Mouse (Mus musculus) erythroid progenitor cell, adult 5-6 weeks (primary cell): ENCODE data around the gene Calu. TPM values are rescaled to one million over a fixed set of nuclear protein-coding genes. Genes with fewer than 3 reads are reported as not detected.
A peak's percentile ranks its signal among the peaks of the same experiment; 100 is the strongest.
"Not testable (repeated sequence)": the region's sequence is repeated elsewhere in the genome, so short reads cannot be mapped to it uniquely, and the experiment has no call there.

Experiments used
- ATAC-seq: replicated peaks from 2 replicates; pipeline ENCODE4 v1.8.0; 2016; ENCODE audit warnings: moderate number of reproducible peaks, mild to moderate bottlenecking, moderate TSS enrichment, inconsistent platforms; ENCODE audit not compliant: poor library complexity, low FRiP score, severe bottlenecking
- total RNA-seq, 2 experiments: library from RNA; stranded (forward) in 1 of 2; stranded (reverse) in 1 of 2; fragments of 150-400 nt in 1 of 2; fragments of 186-747, 209-891 nt in 1 of 2; gene quantifications; 2 replicates each; pipeline versions ENCODE4 v1.2.3 to v1.2.4; 2015 to 2017; ENCODE audit warnings: low replicate concordance in 2 of 2

The Calu gene
- total RNA-seq, 2 experiments from 2014 or later = 23.1 to 41.5 TPM

GRCm38 (mm10) chr6:29360211-29360610, 12.3 kb downstream of the Calu start:
- ATAC-seq = no peak

- no peak for ATAC-seq
Measured at GRCm38 (mm10) chr6:29362246-29363128, 14.6 kb downstream of the Calu start.

GRCm38 (mm10) chr6:29363129-29363515, 15.3 kb downstream of the Calu start:
- no peak for ATAC-seq

GRCm38 (mm10) chr6:29365277-29365676, 17.4 kb downstream of the Calu start:
- no peak for ATAC-seq

- ATAC-seq = no peak
Measured at GRCm38 (mm10) chr6:29377386-29377785, 29.5 kb downstream of the Calu start.

GRCm38 (mm10) chr6:29378678-29379077, 30.8 kb downstream of the Calu start:
- no peak for ATAC-seq

- ATAC-seq = no peak
Measured at GRCm38 (mm10) chr6:29379954-29380353, 32.1 kb downstream of the Calu start.

GRCm38 (mm10) chr6:29382442-29382841, 34.6 kb downstream of the Calu start:
- no peak for ATAC-seq

- peak; percentile 61 for ATAC-seq
Measured at GRCm38 (mm10) chr6:29388052-29388518, 40.2 kb downstream of the Calu start, which contains the start of gene Opn1sw. Opn1sw (minus strand) TSS chr6:29388468.

GRCm38 (mm10) chr6:29388606-29389080, 40.8 kb downstream of the Calu start:
- ATAC-seq = peak; percentile 57

GRCm38 (mm10) chr6:29389425-29389824, 41.6 kb downstream of the Calu start:
- ATAC-seq = no peak

- not testable (repeated sequence) for ATAC-seq
Measured at GRCm38 (mm10) chr6:29390500-29390899, 42.6 kb downstream of the Calu start.

GRCm38 (mm10) chr6:29391241-29391640, 43.4 kb downstream of the Calu start:
- not testable (repeated sequence) for ATAC-seq

- no peak for ATAC-seq
Measured at GRCm38 (mm10) chr6:29391802-29392201, 43.9 kb downstream of the Calu start.

- no peak for ATAC-seq
Measured at GRCm38 (mm10) chr6:29394286-29394685, 46.4 kb downstream of the Calu start.

- ATAC-seq = peak; percentile 42; the same call in 1 of the 2 replicates
Measured at GRCm38 (mm10) chr6:29395910-29396713, 48.2 kb downstream of the Calu start, which contains the start of gene Ccdc136. Ccdc136 (plus strand) TSS chr6:29396309.

- ATAC-seq = no peak
Measured at GRCm38 (mm10) chr6:29396714-29397540, 49.1 kb downstream of the Calu start.

- no peak for ATAC-seq
Measured at GRCm38 (mm10) chr6:29397575-29397974, 49.7 kb downstream of the Calu start.

- no peak for ATAC-seq
Measured at GRCm38 (mm10) chr6:29399851-29400250, 52.0 kb downstream of the Calu start.
